Mouse (Mus musculus) cerebellum, adult 2 months (tissue): ENCODE data around the gene Slc2a9.

Source experiments
- CTCF ChIP-seq: fragments of 200-500 bp; IDR thresholded peaks from 2 replicates; pipeline ENCODE4 v1.5.1; 2011; ENCODE audit warnings: low read depth, mild to moderate bottlenecking, control low read depth, low read length, moderate library complexity, borderline replicate concordance; ENCODE audit not compliant: insufficient read depth
- POLR2A ChIP-seq: fragments of 200-500 bp; IDR thresholded peaks from 2 replicates; pipeline ENCODE4 v1.6.1; 2011; ENCODE audit warnings: low read length, control low read depth, borderline replicate concordance; ENCODE audit not compliant: insufficient read depth

DNA sequence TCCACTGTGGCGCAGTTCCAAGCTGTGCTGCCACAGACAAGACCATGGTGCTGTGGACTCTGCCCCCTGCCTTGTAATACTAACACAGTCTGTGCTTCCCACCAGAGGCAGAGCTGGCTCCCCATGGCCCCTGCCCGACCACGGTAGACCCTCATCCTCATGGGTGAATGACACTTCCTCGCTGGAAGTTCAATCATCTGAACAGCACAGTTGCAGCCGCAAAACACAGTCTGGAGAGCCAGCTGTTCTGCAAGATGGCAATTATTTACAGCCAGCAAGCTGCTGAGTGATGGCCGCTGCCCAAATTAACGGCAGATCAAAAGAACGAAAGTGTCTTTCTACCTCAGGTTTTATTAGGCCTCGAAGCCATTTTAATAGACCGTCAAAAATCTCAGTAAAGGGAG lies 114.5 kb downstream of the Slc2a9 start:
- no peak for TF ChIP-seq CTCF
- TF ChIP-seq POLR2A: no peak
